Mouse (Mus musculus): ENCODE results near the gene Saxo1. TPM values are rescaled to one million over a fixed set of nuclear protein-coding genes. Genes with fewer than 3 reads are reported as not detected.

The Saxo1 gene
- total RNA-seq, 2 experiments from 2014 or later: not detected

DNA sequence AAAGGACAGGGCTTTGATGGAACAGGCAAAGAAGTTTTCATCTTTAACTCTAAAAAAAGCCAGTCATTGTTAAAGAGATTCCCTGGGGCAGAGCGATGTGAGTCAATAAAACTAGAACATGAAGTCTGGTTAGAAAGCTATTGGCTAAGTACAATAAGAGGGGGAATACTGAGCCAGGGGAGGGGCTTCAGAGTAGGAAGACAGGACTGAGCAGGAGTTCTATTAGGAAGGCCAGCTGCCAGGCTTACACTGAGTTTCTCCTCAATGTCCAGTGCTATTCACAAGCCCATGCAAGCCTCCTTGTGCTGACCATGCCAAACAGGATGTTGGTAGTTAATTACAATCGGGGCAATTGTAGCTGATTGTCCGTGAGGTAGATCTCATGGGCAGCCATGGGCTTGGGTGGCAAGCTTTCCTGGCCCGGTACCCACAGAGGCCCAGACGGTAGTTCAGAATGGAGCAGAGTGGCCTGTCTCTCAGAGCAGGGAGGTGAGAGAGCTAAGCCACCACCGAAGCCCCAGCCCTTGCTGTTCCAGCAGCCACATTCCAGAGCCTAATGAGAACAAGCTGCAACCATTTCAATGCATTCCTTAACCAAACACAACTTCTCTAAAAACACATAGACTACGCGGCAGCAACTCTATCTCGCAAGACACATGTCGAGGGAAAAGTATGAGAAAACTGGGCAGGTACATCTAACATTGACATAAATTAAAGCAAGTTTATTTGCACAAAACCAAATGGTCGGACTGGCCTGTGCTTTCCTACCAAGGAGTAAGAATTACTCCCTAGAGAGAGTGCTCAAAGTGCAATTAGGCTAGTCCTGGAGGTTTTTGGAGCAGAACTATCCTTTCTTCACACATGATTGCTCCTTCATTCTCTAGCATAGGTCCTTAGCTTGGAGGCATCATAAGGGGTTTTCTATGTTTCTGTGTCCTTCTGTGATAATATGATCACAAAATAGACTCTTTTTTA is 30.7 kb downstream of the Saxo1 start:
- ATAC-seq (replicated peaks; ENCODE audit: poor library complexity): no peak

DNA sequence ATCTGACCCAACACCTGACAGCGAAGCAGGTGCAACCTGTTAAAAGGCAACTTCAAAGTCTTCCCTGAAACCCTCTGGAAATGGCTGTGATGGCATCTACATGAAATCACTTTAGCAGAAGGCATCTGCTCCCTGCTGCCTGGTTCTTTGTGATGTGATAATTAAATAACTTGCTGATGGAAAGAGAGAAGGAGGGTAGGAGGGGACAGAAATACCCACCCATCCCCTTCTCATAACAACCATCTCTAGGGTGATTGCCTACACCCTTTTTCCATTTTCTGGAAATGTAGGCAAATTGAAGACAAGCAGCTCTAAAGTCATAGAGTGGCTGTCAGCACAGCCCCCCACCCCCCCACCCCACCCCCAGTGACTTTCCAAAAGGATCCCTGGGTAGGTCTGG is 33.6 kb downstream of the Saxo1 start:
- no peak for ATAC-seq (replicated peaks; ENCODE audit: poor library complexity)

DNA sequence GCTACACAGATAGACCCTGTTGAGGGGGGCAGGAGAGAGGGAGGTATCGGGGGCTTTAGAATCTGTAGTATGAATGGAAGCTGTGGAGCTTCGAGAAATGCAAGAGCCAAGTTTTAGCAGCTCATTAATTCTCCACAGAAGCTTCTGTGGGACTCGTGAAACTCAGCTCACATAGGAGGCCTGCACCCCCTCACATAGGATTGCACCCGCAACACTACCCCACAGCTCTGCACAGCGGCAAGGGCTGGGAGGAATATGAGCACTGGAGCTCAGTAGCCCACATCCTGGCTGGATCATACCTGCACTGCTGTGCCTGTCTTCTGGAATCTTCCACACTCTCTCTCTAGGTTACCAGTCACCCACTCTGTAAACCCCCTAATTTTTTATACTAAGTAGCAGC is 34.4 kb downstream of the Saxo1 start:
- no peak for ATAC-seq (replicated peaks; ENCODE audit: poor library complexity)

DNA sequence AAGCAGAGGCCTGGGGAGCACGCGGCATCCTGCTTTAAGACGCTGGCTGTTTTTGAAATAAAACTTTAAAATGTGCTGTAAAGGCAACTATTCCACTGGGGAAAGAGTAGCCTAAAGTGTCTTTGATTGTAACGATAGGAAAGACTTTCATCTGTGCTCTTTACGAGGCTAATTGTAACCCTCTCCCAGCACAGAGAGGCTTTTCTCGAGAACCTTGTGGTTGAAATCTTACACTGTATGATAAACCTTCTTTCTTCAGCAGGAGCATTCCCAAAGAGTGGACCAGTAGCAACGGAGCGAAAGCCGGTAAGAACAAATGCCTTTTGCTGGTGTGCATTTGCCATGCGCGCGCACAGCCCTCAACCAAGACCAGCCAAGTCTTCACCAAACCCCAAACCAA is 37.4 kb downstream of the Saxo1 start:
- ATAC-seq (replicated peaks; ENCODE audit: poor library complexity): no peak

DNA sequence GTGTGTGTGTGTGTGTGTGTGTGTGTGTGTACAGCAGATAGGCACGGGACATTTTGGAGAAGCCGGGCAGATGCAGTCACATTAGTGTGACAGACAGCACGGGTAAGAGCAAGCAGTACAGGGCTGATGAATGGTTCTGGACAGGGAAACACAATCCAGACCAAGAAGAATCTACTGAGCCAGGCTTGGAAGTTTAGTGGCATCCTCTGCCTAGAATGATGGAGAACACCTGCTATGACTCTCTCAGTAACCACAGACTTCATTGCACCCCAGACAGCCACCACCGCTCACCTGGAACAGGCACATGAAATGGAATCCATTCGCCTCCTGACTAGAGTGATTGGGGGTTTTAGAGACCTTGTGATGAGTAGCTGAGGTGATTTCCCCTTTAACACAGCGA is 38.2 kb downstream of the Saxo1 start:
- no peak for ATAC-seq (replicated peaks; ENCODE audit: poor library complexity)

DNA sequence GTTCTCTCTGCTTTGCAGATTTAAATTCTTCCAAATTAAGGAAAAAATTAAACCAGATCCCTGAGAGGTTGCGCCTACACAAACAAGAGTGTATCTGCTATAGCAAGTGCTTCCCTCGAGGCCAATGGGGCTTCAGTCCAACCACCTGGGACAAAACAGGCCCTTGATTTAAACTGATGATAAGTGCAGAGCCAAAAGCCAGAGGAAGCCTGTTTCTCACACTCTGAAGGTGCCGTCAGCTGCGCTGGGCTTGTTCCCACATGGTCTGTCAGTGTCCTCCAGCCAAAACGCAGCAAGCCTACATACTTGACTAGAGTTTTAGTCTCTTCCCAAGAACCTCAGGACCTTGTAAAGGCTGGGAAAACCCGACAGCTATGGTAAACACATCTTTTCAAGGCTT is 53.5 kb downstream of the Saxo1 start:
- no peak for ATAC-seq (replicated peaks; ENCODE audit: poor library complexity)

DNA sequence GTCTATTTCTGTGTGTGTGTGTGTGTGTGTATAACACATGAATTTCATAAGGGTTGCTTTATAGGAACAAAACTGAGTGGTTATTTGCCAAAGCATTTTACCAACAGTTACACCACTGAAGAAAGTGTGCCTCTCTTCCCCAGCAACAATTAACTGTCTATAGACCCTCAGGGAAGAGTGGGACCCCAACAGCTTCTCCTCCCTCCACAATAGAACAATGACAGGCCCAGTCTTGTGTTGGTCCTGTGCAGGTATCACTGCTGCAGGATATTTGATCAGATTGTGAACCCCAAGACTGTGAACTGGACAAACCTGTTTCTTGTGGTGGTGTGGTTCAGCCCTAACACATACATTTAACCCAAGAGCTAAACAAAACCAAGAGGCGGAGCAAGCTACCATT is 58.6 kb downstream of the Saxo1 start:
- no peak for ATAC-seq (replicated peaks; ENCODE audit: poor library complexity)

DNA sequence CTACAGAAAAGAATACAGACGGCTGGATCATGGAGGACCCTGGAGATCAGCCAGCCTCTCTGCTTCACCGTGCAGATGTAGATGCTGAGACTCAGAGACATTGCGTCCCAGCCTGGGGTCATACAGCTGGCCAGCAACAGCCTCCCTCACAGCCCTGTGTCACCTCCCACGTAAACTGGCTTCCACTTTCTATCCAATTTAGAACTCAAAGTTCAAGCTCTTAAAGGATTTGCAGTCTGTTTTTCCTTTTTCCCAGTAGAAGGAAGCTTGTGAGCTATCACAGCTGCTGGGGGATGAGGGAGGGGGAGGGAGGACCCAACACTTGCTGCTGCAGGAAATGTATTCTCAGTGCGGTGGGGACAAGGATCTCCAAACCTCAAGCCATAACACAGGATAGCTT is 59.4 kb downstream of the Saxo1 start:
- no peak for ATAC-seq (replicated peaks; ENCODE audit: poor library complexity)

DNA sequence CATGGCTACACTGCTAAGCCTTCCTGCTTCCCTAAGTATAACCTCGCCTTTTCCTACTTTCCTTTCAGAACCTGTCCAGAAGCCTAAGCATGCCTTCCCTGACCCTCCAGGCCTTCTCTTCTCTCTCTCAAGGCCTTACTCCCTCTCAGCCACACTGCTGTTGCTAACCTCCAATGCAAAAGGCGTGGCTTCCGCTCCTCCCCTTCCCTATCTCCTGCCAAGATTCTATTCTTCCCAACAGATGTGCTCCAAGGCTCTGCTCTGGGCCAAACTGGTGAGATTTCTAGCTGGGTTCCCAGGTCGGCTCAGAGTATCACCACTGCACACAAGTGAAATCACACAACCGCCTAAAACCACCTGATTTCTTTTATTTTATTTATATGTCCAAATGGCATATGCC is 69.0 kb downstream of the Saxo1 start:
- no peak for ATAC-seq (replicated peaks; ENCODE audit: poor library complexity)

DNA sequence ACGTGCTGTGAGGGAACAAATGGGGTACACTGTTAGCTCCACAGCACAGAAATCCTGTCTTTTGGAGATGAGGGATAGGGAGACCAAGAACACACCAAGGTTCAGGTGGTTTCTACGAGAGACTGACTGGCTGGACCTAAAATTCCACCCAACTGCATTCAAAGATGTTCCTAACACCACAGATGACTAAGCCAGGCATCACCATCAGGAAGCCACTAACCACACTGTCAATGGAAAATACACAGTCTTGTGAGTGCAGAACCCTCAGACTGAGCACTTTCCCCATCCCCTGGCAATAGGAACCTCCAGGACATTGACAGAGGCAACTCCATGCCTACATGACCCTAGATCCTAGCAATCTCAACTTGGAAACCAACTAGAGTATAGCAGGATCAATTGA is 71.2 kb downstream of the Saxo1 start:
- no peak for ATAC-seq (replicated peaks; ENCODE audit: poor library complexity)

DNA sequence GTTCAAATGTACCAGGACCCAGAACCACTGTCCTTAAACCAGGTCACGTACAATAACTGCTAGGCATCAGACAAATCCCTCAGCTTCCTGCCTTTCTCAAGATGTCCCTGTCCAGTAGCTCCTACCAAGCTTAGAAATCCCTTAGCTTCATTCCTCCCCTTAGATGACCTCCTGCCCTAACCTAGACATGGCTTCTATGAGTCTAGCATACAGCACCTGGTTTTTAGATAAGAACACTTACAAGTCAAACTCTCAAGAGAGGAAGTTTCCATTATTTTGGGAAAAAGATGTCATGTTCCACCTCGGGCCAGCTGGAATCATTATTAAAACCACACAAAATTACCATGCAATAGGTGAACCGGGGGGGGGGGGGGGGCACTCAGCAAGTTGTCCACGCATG is 71.6 kb downstream of the Saxo1 start:
- no peak for ATAC-seq (replicated peaks; ENCODE audit: poor library complexity)

DNA sequence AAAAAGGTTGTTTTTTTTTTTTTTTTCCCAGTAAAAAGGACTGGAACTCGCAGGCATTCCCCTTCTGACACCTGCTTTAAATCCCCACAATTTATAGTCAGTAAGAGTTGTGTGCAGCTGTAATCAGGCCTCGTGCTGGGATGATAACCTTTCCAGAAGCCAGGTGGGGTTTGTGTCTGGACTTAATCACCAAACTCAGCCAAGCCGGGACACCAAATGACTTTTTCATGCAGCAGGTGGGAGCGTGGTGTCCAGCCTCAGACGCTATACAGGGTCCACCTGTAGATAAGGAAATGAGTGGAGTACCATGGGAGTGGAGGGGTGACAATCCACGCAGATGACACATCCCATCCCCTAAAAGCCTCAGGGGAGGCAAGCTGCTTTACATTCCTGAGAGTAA is 73.1 kb downstream of the Saxo1 start:
- no peak for ATAC-seq (replicated peaks; ENCODE audit: poor library complexity)

DNA sequence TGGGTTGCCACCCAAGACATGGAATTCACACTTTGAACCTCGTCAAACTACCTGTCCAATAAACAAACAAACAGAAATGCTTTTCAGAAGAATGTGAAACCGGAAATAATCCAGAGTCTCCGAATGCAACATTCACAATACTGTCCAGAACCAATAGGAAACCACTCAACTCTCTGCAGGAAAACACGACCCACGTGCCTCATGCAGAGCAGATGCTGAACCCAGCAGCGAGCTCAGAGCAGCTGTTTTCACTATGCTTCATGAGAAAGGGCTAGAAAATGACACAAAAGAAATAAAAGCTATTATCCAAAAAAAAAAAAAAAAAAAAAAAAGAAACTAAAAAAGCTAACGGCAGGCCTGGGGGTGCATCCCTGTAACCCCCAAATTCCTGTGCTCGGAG is 74.4 kb downstream of the Saxo1 start:
- ATAC-seq (replicated peaks; ENCODE audit: poor library complexity): no peak

DNA sequence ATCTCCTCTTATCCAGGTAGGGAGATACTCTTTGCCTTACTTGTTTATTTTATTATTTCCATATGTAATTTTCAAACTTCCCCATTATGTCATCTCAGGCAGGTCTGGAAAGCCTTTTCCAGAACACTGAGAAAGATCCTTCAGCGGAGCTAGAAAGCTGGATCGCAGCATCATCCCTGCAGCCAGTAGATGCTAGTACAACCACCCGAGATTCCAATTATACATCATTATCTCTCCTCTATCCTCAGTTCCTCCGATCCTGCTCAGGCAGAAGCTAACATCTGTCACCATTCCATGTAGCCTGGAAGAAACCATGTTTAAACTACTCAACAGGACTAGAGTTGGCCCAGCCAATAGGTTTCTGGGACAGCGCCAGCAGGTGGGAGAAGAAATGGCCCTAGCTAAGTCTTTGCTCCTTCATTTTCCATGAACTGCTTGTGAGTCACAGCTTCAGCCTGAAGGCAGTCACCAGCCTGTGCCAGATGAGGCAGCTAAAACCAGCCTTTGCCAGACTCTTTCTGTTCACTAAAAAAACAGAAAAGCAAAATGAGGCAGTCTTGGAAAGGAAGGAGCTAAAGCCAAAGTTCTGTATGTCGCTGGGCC is 75.0 kb downstream of the Saxo1 start:
- ATAC-seq (replicated peaks; ENCODE audit: poor library complexity): no peak

DNA sequence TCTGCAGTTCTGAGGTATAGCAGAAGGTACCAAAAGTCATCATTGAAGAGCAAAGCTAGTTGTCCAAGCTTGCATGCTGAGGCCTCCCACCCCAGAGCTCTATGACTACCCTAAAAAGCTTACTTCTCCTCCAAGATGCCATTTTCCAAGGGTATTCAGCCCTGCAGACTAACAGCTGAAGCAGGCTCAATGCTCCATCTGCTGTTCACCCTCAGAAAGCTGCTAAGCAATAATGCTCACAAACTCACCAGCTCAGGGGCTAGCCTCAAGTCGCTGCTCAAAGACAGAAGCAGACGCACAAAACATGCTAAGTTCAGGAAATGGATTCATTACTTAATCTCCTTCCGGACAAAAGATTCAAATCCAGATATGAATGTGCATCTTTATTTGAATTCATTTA is 77.2 kb downstream of the Saxo1 start:
- no peak for ATAC-seq (replicated peaks; ENCODE audit: poor library complexity)

DNA sequence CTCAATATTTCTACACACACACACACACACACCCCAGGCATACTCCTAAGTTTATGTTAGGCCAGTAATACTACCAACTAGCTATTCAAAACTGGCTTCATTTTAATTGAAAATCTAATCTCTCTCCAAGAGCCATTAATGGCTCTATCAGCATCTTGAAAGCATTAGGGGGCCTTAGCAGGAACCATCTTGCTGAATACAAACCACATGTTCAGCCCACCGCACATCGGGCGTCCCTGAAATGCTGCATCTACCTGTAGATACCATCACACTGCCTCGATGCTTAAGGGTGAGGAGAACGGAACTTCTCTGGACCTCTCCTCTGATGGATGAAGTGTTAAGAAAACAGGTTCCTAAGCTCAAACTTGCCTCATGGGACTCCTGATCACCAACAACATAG is 93.3 kb downstream of the Saxo1 start:
- no peak for ATAC-seq (replicated peaks; ENCODE audit: poor library complexity)

DNA sequence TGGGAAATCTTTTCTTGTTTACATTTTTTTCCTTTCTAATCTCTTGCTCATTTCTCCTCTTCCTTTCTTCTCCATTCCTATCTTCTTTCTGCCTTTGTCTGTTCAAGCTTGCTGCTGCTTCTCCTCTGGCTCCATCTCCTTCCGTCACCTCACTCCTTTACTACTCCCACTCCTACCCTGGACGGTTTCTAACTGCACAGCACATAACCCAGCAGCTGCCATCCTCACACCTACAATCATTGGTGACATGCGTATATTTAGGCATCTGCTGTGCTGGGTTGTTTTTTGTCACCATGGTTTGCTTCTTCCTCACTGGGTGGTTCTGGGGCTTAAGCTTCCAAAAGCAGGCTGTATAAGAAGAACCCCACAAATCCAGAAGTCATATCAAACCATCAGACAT is 107.7 kb downstream of the Saxo1 start:
- no peak for ATAC-seq (replicated peaks; ENCODE audit: poor library complexity)

DNA sequence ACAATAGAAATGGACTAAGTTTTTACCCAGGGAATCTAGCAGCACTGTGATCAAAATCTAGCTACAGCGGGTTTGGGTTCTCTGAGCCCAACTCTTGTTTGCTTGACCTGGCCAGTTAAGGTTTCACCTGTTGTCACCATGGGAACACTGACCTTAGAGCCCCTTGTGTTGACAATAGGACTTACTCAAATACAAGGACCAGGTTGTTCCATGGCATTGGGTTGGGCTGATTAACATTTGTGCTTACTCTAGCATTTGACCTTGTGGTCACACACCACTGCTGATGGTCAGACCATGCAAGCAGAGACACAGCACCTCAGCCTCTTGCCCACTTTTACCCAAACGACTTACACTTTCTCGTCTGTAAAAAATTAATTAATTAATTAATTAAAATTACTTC is 121.8 kb downstream of the Saxo1 start:
- no peak for ATAC-seq (replicated peaks; ENCODE audit: poor library complexity)

DNA sequence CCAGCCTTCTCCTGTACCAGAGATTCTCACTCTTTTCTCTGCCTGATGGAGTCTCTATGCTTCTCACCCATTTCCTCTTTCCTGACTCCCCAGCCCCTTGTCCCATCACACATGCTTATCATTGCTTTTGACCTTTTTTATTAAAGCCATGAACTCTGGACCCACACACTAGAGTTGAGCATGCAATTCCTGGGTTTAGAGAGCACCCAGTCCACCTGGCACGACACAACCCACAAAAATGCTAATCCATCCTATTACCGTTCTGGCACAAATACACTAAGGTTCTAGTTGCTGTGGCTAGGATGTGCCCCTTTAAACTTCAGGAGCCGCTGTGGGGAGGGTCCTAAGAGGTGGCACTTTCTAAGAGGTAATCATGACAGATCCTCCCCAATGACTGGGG is 122.5 kb downstream of the Saxo1 start:
- no peak for ATAC-seq (replicated peaks; ENCODE audit: poor library complexity)

DNA sequence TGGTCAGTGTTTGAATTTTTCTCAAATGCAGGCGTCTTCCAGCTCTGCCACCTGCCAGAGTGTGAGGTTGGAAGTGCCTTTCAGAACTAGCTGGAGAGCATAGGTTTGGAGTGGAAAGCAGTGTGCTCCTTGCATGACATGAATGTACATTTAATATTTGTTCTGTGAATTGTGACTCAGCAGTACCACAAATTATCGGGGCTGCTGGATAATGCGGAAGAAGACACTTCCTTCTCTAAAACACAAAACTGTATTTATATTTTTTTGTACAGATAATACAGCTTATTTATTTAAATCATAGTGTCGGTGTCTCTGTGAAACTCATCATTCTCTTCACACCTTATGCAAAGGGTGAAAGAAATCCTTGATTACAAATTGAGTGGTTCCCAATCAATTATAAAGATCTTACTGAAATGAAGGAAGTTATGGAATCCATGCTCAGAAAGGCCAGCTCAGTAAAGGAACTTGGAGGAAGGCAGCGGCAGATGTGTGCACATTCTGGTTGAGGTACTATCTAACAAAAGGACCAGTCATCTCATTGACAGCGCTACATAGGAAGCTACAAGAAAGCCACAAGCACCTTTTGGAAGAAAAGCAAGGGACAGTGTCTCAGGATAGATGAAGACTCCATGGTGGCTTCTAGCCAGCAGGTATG is 129.9 kb downstream of the Saxo1 start:
- ATAC-seq (replicated peaks; ENCODE audit: poor library complexity): no peak

DNA sequence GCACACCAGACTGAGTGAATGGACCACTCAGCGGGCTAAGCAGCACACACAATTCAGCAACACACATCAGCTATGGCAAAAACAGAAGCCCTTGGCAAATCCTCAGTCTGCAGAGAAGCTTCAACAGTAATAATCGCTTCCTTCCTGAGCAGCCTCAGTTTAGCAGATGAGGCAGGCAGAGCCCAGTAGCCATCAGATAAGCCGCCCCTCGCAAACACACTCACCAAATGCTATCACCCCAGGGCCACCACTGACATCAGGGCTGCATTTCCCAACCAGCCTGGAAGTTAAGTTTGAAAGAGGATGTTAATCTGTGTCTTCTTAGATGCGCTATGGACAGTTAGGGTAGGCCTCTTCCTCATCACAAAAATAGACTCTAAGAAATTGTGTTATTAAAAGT is 130.8 kb downstream of the Saxo1 start:
- no peak for ATAC-seq (replicated peaks; ENCODE audit: poor library complexity)

DNA sequence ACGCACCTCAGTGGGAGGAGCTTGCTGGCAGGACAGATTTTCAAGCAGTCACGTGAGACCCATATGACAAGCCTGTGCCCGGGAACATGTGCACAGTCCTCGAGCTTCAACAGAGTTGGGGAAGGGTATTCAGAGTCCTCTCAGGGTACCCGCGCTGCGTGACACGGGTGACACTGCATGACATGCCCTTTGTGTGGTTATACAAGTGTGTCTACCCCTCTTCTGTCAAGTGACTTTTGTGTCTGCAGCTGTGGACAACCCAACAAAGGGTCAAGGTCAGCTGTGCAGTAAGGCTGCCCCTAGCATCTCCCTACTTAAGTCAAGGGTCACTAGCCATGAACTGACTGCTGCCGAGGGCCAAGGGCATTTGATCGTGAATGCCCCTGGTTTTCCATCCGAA is 131.6 kb downstream of the Saxo1 start:
- ATAC-seq (replicated peaks; ENCODE audit: poor library complexity): no peak
